Mouse (Mus musculus) limb, embryonic 11.5 days (tissue): ENCODE measurements at regions not wholly inside any gene's neighbourhood (a gene's known extent, or its start where the extent isn't known, plus 50 kb on each side); places are given as distances from the start of the nearest gene placed in this dataset. TPM values are rescaled to one million over a fixed set of nuclear protein-coding genes. Genes with fewer than 3 reads are reported as not detected.

Experiments
- microRNA-seq: library from miRNA; unstranded; fragments of <30 nt; microRNA quantifications from one replicate; pipeline ENCODE4, GENCODE M21; 2016

Small RNA genes lying in the stretch of these regions (microRNA-seq; reads per million reads assigned to microRNA genes)
- gene Mir195b = not detected
